Mouse (Mus musculus): ENCODE measurements around the gene Hmgcll1. TPM values are rescaled to one million over a fixed set of nuclear protein-coding genes. Genes with fewer than 3 reads are reported as not detected.

Hmgcll1 gene
- 3.9 and 5.1 TPM in 2 replicates for polyA plus RNA-seq (2015; fragmentation: Nextera tagmentation; extraction: Ambion mirVana)

- Histone ChIP-seq H3K4me3 (peak within 1 kb of the TSS; percentile 59), H3K9ac (peak within 1 kb of the TSS; percentile 83), H3K4me1 (peaks cover 14% of the 10 kb centered on the region), H3K9me3 (no peaks in the 10 kb centered on the region), H3K36me3 (no peaks in the 10 kb centered on the region), H3K27me3 (0 out of 2 replicates have a peak, but pooled peaks cover 7% of the 10 kb centered on the region), H3K4me2 (peak within 1 kb of the TSS; percentile 95), H3K27ac (peak within 1 kb of the TSS; percentile 39; the same call in 1 of the 2 replicates)
- ATAC-seq (ENCODE audit: insufficient number of reproducible peaks, insufficient read depth, low FRiP score, low TSS enrichment, low read depth): peak; percentile 75
- 3% methylated on average over 40 of the region's 40 CpGs for WGBS
These were observed at the start of gene Hmgcll1 for GRCm38 (mm10) chr9:76014631-76015531. TSS of gene Hmgcll1 (plus strand) at chr9:76014855.

GRCm38 (mm10) chr9:75980097-75980496 lies 34.6 kb upstream of the Hmgcll1 start:
- 51% methylated on average over 1 of the region's 1 CpGs for WGBS
- Histone ChIP-seq H3K27ac (no peak overlapping the region), H3K9ac (no peak overlapping the region), H3K27me3 (no peaks in the 10 kb centered on the region), H3K4me3 (no peak overlapping the region), H3K9me3 (no peaks in the 10 kb centered on the region), H3K36me3 (no peaks in the 10 kb centered on the region), H3K4me2 (no peak overlapping the region), H3K4me1 (no peaks in the 10 kb centered on the region)
- no peak for ATAC-seq (ENCODE audit: insufficient number of reproducible peaks, insufficient read depth, low FRiP score, low TSS enrichment, low read depth)

DNA sequence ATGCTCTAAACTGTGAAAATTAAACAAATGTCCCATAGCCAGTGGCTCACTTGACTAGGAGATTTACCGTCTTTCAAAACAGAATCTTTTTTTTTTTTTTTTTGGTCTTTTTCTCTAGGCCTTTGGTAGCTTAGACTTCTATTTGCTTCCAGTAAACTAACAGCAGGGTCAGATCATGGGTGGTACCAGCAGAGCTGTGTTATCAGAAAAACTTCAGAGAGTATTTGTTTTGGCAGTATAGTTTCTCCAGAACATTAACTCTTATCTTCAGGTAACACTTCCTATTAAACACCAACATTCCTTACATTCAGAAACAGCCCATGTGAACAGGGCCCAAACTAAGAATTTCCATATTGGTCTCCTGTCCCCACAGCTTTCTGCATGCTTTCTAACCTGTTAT lies 33.5 kb upstream of the Hmgcll1 start:
- Histone ChIP-seq H3K9me3 (no peaks in the 10 kb centered on the region), H3K9ac (no peak overlapping the region), H3K27me3 (no peaks in the 10 kb centered on the region), H3K27ac (no peak overlapping the region), H3K4me2 (no peak overlapping the region), H3K36me3 (no peaks in the 10 kb centered on the region), H3K4me1 (no peaks in the 10 kb centered on the region), H3K4me3 (no peak overlapping the region)
- ATAC-seq (ENCODE audit: insufficient number of reproducible peaks, insufficient read depth, low FRiP score, low TSS enrichment, low read depth): no peak
- WGBS: 98% methylated on average over 1 of the region's 1 CpGs

- Histone ChIP-seq H3K9me3 (no peaks in the 10 kb centered on the region), H3K4me2 (no peak overlapping the region), H3K9ac (no peak overlapping the region), H3K36me3 (no peaks in the 10 kb centered on the region), H3K4me3 (no peak overlapping the region), H3K4me1 (no peaks in the 10 kb centered on the region), H3K27me3 (no peaks in the 10 kb centered on the region), H3K27ac (no peak overlapping the region)
- 75% methylated on average over 4 of the region's 4 CpGs for WGBS
- no peak for ATAC-seq (ENCODE audit: insufficient number of reproducible peaks, insufficient read depth, low FRiP score, low TSS enrichment, low read depth)
These were observed 25.2 kb upstream of the Hmgcll1 start for GRCm38 (mm10) chr9:75989491-75989890.

DNA sequence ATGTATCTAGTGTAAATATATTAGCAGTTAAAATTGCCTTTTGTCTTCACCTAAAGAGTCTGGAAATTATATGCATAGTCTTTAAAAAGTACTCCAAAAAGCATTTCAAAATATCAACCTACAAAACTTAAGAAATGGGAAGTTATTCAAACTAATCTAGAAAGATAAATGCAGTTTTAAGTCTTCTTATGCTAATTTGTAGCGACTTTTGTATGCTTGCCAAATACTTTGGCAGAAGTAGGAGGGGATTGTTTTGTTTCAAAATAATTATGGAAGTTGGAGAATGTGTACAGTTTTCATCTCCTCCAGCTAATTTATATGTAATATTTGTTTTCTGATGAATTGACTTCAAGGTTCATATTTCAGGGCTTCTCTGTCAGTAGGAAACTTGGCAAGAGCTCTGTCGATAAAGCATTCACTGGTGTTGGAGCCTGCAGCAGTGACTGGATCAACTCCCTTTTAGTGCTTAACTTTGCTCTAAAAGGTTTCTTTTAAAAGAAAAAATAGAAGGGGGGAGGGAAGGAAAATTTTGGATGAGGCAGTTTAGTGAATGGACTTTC lies 15.8 kb upstream of the Hmgcll1 start:
- Histone ChIP-seq H3K4me3 (no peak overlapping the region), H3K27me3 (no peaks in the 10 kb centered on the region), H3K9ac (no peak overlapping the region), H3K9me3 (no peaks in the 10 kb centered on the region), H3K4me2 (no peak overlapping the region), H3K36me3 (no peaks in the 10 kb centered on the region), H3K27ac (no peak overlapping the region), H3K4me1 (peaks cover 11% of the 10 kb centered on the region)
- no peak for ATAC-seq (ENCODE audit: insufficient number of reproducible peaks, insufficient read depth, low FRiP score, low TSS enrichment, low read depth)
- 55% methylated on average over 2 of the region's 2 CpGs for WGBS

- no peak for ATAC-seq (ENCODE audit: insufficient number of reproducible peaks, insufficient read depth, low FRiP score, low TSS enrichment, low read depth)
- H3K9ac ChIP-seq: no peak overlapping the region
- no peaks in the 10 kb centered on the region for H3K27me3 ChIP-seq
- H3K4me2 ChIP-seq: no peak overlapping the region
- WGBS: 52% methylated on average over 10 of the region's 10 CpGs
- H3K27ac ChIP-seq: no peak overlapping the region
- H3K36me3 ChIP-seq: no peaks in the 10 kb centered on the region
- H3K4me3 ChIP-seq: no peak overlapping the region
- peaks cover 11% of the 10 kb centered on the region for H3K4me1 ChIP-seq
- H3K9me3 ChIP-seq: no peaks in the 10 kb centered on the region
These were observed 13.5 kb upstream of the Hmgcll1 start for GRCm38 (mm10) chr9:76000876-76001858.

DNA sequence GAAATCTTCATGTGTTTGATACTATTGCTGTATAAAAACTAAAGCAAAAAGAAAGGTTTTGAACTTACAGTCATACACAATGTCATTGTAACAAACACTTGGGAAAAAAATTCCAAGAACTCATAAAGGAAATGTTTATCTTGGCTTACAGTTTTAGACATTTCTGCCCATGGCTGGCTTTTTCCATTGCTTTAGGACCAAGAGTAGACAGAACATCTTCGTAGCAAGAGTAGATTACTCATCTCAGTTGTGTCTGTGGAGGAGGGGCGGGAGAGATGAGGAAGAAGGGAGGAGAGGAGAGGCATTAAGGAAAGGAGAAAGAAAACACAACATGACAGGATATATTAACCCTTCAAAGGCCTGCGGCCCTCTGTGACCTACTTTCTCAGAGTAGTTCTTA lies 11.6 kb upstream of the Hmgcll1 start:
- Histone ChIP-seq H3K36me3 (no peaks in the 10 kb centered on the region), H3K9me3 (no peaks in the 10 kb centered on the region), H3K4me3 (no peak overlapping the region), H3K27me3 (no peaks in the 10 kb centered on the region), H3K9ac (no peak overlapping the region), H3K27ac (no peak overlapping the region), H3K4me1 (peaks cover 11% of the 10 kb centered on the region), H3K4me2 (no peak overlapping the region)
- no peak for ATAC-seq (ENCODE audit: insufficient number of reproducible peaks, insufficient read depth, low FRiP score, low TSS enrichment, low read depth)
- 61% methylated on average over 3 of the region's 3 CpGs for WGBS

- Histone ChIP-seq H3K4me3 (no peak overlapping the region), H3K4me1 (peaks cover 11% of the 10 kb centered on the region), H3K9me3 (no peaks in the 10 kb centered on the region), H3K4me2 (no peak overlapping the region), H3K36me3 (no peaks in the 10 kb centered on the region), H3K27ac (no peak overlapping the region), H3K9ac (no peak overlapping the region), H3K27me3 (no peaks in the 10 kb centered on the region)
- ATAC-seq (ENCODE audit: insufficient number of reproducible peaks, insufficient read depth, low FRiP score, low TSS enrichment, low read depth): no peak
- 60% methylated on average over 6 of the region's 6 CpGs for WGBS
These were observed 11.0 kb upstream of the Hmgcll1 start for GRCm38 (mm10) chr9:76003637-76004036.

- H3K4me2 ChIP-seq: no peak overlapping the region
- 26% methylated on average over 6 of the region's 6 CpGs for WGBS
- no peak for ATAC-seq (ENCODE audit: insufficient number of reproducible peaks, insufficient read depth, low FRiP score, low TSS enrichment, low read depth)
These were observed 7.2 kb upstream of the Hmgcll1 start for GRCm38 (mm10) chr9:76007342-76007970.

GRCm38 (mm10) chr9:76013789-76014188 lies 866 bp upstream of the Hmgcll1 start:
- no peak for ATAC-seq (ENCODE audit: insufficient number of reproducible peaks, insufficient read depth, low FRiP score, low TSS enrichment, low read depth)
- WGBS: 81% methylated on average over 6 of the region's 6 CpGs
- H3K9ac ChIP-seq: no peak overlapping the region

More at GRCm38 (mm10) chr9:76007342-76007970, 7.2 kb upstream of the Hmgcll1 start:
- H3K4me3 ChIP-seq: no peak overlapping the region
- H3K9ac ChIP-seq: no peak overlapping the region
- no peaks in the 10 kb centered on the region for H3K36me3 ChIP-seq
- peaks cover 4% of the 10 kb centered on the region; the same call in 1 of the 2 replicates for H3K4me1 ChIP-seq
- H3K9me3 ChIP-seq: no peaks in the 10 kb centered on the region
- 0 out of 2 replicates have a peak, but pooled peaks cover 4% of the 10 kb centered on the region for H3K27me3 ChIP-seq
- no peak overlapping the region for H3K27ac ChIP-seq

DNA sequence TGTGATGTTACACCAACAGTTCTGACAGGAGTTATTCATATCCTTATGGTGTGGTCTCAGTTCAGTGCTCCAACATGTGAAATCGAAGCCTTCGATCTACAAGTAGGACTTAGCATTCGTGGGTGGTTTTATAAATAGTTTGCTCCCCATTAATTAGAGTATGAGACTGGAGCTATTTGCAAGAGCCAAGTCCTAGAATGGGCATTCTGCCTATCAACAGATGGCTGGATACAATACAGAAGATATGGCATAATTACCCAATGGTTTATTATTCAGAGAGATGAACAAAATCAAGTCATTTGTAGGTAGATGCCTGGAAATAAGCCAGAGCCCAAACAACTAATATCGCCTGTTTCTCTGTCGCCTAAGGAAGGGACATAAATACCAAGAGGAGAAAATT lies 1.3 kb downstream of the Hmgcll1 start:
- no peak for ATAC-seq (ENCODE audit: insufficient number of reproducible peaks, insufficient read depth, low FRiP score, low TSS enrichment, low read depth)
- H3K27ac ChIP-seq: no peak overlapping the region
- no peaks in the 10 kb centered on the region for H3K9me3 ChIP-seq
- no peak overlapping the region for H3K4me3 ChIP-seq
- peak overlapping the region; percentile 95; the same call in 1 of the 2 replicates for H3K4me2 ChIP-seq
- 85% methylated on average over 5 of the region's 5 CpGs for WGBS
- H3K36me3 ChIP-seq: no peaks in the 10 kb centered on the region
- H3K27me3 ChIP-seq: 0 out of 2 replicates have a peak, but pooled peaks cover 7% of the 10 kb centered on the region
- no peak overlapping the region for H3K9ac ChIP-seq
- H3K4me1 ChIP-seq: peaks cover 14% of the 10 kb centered on the region

More at GRCm38 (mm10) chr9:76013789-76014188, 866 bp upstream of the Hmgcll1 start:
- Histone ChIP-seq H3K4me3 (no peak overlapping the region), H3K27ac (no peak overlapping the region), H3K4me2 (no peak overlapping the region), H3K4me1 (peaks cover 14% of the 10 kb centered on the region), H3K27me3 (0 out of 2 replicates have a peak, but pooled peaks cover 7% of the 10 kb centered on the region), H3K36me3 (no peaks in the 10 kb centered on the region), H3K9me3 (no peaks in the 10 kb centered on the region)

Measured in embryonic facial prominence, embryonic 13.5 days (tissue).